Mouse (Mus musculus): Measurements from ENCODE around the gene Ccdc85c.

Ccdc85c gene

DNA sequence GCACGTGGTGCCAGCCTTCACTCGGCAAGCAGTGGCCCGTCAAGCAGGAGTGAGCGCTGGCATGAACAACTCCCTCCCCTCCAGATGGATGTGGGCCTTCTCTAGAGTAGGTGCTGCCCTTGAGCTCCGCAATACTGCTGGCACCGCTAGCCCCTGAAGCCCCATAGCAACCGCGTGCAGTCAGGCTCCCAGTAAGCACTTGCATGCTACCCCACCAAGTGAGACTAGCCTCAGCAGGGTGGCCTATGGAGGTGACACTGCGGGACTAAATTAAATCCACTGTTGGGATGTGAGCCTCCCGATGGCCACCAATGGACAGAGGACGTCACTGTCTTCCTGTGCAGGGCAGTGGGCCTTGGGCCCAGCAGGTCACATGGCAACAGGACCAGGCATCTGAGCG, 54.6 kb downstream of the Ccdc85c start:
- in situ Hi-C loops (cut with MboI, MseI) = loop anchor here in 1 of 2 experiments (10.0 kb wide), 1 partner anchor 1044 kb away; no protein-coding TSS in a partner anchor

DNA sequence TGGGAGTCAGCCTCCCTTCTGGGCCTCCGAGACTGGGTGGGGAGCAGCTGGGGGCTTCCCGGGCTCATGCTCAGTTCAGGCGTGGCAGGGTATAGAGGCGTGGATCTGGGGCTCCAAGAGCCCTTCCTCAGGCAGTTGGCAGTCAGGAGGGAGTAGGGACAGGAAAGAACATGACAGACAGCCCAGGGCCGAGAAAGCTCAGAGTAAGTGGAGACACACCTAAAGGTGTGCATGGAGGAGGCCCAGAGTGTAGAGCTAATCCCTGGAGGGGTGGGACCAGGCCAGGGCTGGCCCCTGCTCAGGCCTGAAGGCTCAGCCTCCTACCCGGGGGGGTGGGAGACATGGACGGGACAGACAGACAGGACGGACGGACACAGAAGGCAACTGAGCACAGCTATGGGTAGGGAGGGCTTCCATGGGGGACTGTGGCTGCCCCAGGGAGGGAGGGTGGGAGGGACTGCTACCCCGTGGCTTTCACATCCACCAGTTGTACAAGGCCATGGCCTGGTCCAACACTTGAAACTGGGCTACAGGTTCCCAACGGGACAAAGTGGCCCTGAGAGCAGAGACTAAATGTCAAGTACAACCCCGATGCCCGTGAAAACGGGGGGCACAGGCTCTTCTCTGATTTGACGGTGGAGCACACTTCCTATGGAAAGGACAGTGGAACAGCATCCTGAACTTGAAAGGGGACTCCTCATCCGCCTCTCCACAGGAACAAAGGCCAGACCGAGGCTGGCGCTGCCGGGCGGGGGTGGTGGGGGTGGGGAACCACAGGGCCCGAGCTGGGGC, 55.2 kb downstream of the Ccdc85c start:
- in situ Hi-C loops (cut with MboI, MseI) = loop anchor here (5.0 to 10.0 kb wide), 3 partner anchors 77 to 1045 kb away; no protein-coding TSS in a partner anchor

DNA sequence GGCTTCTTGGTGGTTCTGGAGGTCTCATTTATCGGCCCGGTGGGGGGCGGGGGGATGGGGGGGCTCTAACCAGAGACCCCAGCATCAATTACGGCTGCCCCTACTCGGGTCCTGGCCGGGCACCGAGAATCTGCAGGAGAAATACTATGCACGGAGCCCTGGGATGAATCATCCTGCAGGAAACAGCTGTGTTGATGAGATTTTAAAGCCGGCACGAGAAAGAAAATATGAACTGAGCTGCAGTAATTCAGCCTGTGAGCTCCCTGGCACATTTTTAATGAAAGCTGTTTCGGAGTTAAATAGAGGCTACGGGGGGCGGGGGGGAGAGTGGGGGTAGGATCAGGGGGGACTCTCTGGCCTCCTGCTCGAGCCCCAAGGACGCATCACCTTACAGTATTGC, 56.1 kb downstream of the Ccdc85c start:
- in situ Hi-C loops (cut with MboI, MseI) = loop anchor here in 1 of 2 experiments (5.0 kb wide), 2 partner anchors 78 to 278 kb away; no protein-coding TSS in a partner anchor

DNA sequence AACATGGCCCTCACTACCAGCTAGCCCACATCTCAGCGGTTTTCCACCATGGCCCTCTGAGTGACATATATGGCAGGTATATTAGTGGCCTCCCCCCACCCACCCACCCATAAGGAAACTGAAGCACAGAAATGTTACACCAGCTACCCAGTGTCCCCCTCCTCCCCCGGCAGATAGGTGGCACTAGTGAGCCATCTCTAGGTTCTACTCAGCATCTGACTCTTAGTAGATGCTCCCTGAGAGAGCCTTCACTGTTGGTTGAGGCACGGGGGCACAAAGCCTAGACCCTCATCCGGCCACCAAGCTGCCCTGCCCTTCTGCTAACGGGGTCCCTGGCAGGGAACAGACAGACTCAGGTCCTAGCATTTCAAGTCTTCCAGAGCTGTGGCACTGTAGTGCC, 57.7 kb downstream of the Ccdc85c start:
- in situ Hi-C loops (cut with MboI, MseI) = loop anchor here in 1 of 2 experiments (5.0 kb wide), 2 partner anchors 80 to 280 kb away; no protein-coding TSS in a partner anchor

- in situ Hi-C loops (cut with MboI, MseI) = loop anchor here in 1 of 2 experiments (5.0 kb wide), 2 partner anchors 81 to 281 kb away; no protein-coding TSS in a partner anchor
Observed at GRCm38 (mm10) chr12:108216611-108217370, 58.4 kb downstream of the Ccdc85c start.

DNA sequence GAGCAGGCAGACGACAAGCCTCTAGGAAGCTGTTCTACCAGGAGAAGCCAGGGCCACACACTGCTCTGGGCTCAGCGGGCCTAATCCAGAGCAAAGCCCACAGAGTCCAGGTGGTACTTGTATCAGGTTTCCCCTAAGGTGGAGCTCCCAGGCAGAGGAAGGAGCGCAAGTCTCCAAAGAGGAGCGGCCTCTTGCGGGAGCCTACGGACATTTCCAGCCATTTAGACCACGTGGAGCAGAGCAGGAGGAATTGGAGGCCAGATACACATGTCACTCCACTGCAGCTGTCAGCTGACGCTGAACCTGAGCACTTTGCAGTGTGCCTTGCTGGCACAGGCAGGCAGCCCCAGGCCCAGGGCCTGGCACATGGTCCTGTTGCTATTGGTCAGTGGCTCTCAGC, 60.1 kb downstream of the Ccdc85c start:
- in situ Hi-C loops (cut with MboI, MseI) = loop anchor here in 1 of 2 experiments (5.0 kb wide), 2 partner anchors 82 to 282 kb away; no protein-coding TSS in a partner anchor

DNA sequence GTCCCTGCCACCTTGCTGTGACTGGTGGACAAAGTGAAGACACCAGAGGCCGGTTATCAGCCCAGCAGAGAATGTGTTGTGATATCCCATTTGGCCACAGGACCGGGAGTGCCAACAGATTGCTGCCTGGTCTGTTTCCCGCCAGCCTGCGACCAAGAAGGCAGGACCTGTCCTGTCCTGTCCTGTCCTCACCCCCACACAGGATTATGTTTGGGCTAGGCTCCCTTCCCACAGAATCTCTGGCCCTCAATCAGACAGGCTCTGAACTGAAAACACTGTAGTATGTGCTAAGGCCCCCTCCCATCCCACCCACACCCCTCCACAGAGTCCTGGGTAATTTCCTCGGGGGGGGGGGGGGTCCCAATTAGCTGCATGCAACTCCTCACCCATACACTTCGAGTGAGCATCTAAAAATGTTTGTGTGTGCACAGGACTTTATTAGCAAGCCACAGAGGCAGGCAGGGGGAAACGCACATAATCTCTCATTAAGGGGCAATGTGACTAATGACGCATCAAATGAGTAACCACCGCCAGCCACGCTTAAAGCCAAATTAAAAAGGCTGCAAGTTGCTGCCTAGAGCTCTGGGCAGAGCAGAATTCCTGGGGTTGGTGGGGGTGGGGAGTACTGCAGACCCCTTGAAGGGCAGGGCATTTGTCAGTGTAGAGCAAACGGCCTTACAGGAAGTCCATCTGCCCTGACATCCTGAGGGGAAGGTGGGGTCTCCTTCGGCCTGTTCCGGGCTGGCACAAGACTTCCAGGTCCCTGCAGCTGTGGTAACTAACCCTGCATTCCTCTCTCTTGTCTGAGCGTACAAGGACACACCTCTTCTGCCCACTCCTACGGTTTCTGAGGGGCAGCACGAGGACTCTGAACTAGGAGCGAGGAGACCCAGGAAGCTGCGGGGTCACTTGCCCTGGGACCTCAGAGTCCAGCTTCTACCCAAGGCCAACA, 61.9 kb downstream of the Ccdc85c start:
- in situ Hi-C loops (cut with MboI, MseI) = no loop called here

- in situ Hi-C loops (cut with MboI, MseI) = no loop called here
Observed at GRCm38 (mm10) chr12:108212476-108212875, 62.7 kb downstream of the Ccdc85c start.

- in situ Hi-C loops (cut with MboI, MseI) = no loop called here
Observed at GRCm38 (mm10) chr12:108212071-108212470, 63.2 kb downstream of the Ccdc85c start.

DNA sequence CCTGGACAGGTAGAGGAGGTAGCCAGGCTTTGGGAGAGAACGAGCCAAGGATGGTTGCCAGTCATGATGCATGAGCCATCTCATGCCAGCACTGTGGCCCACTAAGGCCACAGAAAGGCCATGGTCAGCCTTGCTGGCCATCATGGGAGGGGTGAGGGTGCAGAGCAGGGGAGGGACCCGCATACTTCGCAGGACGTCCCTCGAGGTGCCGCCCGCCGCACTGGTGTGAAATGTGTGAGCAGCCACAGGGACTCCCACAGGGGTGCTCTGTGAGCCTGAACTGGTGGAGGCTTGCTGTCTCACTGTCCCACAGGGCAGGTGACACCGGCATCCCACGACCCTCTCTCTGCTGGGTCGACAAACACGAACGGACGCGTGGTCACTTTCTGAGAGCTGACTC, 64.6 kb downstream of the Ccdc85c start:
- in situ Hi-C loops (cut with MboI, MseI) = no loop called here

DNA sequence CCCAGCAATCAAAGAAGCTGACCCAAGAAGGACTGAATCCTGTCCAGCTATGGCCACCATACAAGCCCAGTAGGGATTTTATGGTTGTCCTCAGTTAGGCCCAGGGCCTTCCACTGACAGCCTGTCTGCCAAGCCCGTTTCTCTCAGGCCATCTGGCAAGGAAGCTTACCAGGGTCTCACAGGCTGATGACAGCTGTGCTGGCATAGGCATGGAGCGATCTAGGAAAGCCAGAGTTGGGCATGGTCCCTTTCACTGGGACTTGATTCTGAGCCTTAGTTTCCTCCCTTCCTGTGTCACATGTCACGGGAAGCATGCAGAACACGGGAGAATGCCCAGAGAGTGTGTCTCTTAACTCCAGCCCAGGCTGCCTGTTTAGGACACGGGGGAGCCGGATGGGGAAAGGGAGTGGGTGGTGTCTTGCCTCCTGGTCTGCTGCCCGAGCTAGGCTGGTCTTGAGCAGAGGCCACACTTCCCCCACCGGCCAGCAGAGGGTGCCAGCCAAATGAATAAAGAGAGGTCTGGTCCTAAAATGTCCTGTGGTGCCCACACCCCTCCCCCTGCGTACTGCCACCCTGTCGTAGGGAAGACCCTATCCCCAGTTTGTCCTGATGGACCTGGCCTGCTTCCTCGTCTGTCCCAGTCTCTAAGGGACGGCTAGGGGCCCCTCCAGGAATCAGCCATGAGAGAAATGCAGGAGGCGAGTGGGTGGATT, 66.3 kb downstream of the Ccdc85c start:
- in situ Hi-C loops (cut with MboI, MseI) = no loop called here

DNA sequence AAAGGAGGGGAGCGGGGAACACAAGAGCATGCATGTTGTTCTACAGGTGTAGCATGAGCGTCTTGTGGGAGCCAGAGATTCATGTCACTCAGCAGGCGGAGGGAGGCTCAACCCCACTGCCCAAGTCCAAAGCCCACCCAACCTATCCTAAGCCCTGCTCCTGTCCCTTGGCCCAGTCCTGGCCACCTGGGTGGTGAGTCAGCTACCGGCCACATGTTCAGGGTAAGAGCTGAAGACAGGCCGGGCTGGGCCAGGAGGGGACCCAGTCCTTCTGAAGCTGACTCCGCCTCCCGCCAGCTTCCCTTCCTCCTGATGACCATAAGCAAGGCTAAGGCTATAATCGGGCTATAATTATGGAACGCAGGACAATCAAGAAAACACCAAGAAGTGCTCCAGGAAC, 67.0 kb downstream of the Ccdc85c start:
- in situ Hi-C loops (cut with MboI, MseI) = no loop called here

GRCm38 (mm10) chr12:108206641-108207040, 68.6 kb downstream of the Ccdc85c start:
- in situ Hi-C loops (cut with MboI, MseI) = no loop called here

DNA sequence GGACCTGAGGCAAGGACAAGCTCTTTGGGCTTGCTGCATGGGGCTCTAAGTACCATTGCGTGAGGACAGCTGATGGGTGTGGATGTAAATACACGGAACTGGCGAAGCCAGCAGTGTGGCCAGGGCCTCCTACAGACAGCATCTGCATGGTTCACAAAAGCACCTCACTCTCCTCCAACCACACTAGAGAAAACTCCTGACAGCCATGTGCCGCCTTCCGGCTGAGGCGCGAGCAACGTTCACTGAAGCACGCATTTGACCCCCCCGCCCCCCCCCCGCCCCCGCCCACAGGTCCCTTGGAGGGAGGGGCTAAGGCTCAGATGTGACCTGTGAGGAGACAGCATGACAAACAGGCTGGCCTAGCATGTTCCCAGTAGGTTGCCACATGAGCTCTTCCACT, 70.2 kb downstream of the Ccdc85c start:
- in situ Hi-C loops (cut with MboI, MseI) = loop anchor here in 1 of 2 experiments (5.0 kb wide), 1 partner anchor 92 kb away; no protein-coding TSS in a partner anchor

GRCm38 (mm10) chr12:108203895-108204294, 71.3 kb downstream of the Ccdc85c start:
- in situ Hi-C loops (cut with MboI, MseI) = loop anchor here in 1 of 2 experiments (5.0 kb wide), 1 partner anchor 93 kb away; no protein-coding TSS in a partner anchor

DNA sequence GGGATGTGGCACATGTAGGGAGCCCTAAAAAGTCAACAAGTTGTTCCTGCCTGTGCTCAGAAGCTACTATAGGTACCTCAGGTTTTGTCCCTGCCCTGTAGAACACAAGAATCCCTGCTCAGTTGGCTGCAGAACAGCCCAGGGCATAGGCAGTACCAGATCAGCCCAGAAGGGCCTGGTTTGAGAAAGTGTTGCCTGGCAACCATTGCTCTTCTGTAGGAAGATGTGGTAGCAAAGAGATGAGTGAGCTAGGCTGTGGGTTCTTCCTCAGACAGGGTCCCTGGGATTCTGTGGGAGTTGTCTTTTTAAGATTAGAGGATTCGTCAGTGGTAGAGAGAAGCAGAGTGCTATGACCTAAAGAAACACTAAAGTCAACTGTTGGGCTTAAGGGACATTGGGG, 75.1 kb downstream of the Ccdc85c start:
- in situ Hi-C loops (cut with MboI, MseI) = loop anchor here in 1 of 2 experiments (5.0 kb wide), 1 partner anchor 97 kb away; no protein-coding TSS in a partner anchor

GRCm38 (mm10) chr12:108198447-108198846, 76.8 kb downstream of the Ccdc85c start:
- in situ Hi-C loops (cut with MboI, MseI) = no loop called here

DNA sequence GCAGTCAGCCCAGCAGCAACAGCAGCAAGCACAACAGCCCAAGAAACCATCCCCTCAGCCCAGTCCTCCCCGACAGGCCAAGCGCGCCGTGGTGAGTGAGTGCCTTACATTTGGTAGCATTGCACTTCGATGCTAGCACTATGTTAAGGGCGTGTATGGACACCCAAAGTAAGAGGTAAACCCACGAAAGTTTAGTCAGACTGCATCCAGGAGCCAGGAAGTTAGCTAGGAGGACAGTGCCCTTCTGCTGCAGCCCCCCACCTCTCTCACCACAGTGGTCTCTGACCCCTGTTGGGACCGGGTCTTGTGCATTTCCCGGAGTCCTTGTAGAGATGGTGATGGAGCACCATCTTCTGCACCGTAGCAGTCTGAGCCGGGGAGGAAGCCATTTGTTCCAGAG, 79.5 kb downstream of the Ccdc85c start:
- in situ Hi-C loops (cut with MboI, MseI) = no loop called here

DNA sequence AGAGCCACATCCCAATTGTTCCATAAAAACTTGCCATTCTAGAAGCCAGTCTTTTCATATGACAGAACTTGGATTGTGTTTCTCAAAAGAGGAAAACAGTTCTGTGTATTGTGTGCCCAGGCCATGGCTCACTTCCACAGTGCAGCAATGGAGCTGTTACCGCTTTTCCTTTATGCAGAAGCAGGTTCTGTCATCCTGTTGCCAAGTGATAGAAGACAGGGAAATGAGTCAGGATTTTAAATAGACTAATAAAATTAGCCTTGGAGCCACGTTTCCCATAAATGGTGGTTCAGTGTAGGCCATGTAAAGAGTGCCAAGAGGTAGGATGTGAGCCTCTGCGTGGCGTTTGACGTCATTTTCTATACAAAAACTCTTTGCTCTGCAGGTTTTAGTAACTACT, 81.3 kb downstream of the Ccdc85c start:
- in situ Hi-C loops (cut with MboI, MseI) = no loop called here

DNA sequence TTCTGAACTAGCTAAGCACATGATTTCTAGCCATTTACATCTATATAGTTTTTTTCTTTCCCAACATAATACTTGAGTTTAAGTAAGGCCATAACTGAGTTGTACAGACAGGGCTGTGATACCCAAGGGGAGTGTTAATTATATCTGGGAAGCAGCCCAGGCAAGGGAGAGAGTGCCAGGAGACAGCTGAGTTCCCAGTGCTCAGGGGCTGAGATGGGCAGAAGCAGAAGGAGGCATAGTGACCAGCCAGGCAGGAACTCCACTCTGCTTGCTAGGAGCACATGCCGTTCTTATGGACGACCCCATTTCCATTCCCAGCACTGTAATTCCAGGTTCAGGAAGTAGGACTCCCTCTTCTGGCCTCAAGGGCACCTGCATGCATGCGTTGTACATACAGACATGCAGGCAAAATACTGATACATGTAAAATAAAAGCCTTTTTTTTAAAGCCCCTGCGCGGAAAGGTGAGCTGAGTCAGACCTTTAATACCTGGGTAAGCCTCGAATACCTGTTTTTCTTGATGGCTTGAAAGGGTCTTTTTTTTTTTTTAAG, 87.6 kb downstream of the Ccdc85c start:
- in situ Hi-C loops (cut with MboI, MseI) = no loop called here
